Mouse (Mus musculus) thymus, postnatal 25 days (tissue): ENCODE results near the gene Rnf31.

ENCODE experiments used
- DNase-seq: peaks from one replicate; pipeline ENCODE4 v3.0.0; 2022

The Rnf31 gene

DNA sequence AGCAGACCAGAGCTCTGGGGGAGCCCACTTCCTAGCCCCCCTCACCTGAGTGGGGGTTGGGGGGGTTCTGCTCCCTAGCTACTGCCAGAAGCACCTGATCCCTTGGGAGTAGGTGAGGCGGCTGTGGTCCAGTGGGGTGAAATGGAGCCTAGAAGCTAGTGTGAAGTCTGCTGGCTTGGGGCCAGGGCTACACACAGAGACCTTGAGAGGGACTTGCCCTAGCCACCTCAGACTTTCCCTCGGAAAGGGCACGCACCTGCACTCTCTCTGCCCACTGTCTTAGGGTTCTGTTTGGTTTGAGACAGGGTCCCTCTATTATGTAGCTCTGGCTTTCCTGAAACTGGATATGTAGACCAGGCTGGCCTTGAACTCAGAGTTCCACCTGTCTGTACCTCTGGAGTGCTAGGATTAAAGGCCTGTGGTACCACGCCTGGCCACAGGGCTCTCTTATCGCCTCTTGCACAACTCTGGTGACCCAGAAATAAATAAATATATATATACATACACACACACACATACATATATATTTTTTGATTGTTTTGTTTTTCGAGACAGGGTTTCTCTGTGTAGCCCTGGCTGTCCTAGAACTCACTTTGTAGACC lies 12.7 kb upstream of the Rnf31 start:
- no peak for DNase-seq

- DNase-seq, result no peak
These were observed 11.7 kb upstream of the Rnf31 start for GRCm38 (mm10) chr14:55579511-55580496.

GRCm38 (mm10) chr14:55580731-55581130 lies 10.8 kb upstream of the Rnf31 start:
- no peak for DNase-seq

DNA sequence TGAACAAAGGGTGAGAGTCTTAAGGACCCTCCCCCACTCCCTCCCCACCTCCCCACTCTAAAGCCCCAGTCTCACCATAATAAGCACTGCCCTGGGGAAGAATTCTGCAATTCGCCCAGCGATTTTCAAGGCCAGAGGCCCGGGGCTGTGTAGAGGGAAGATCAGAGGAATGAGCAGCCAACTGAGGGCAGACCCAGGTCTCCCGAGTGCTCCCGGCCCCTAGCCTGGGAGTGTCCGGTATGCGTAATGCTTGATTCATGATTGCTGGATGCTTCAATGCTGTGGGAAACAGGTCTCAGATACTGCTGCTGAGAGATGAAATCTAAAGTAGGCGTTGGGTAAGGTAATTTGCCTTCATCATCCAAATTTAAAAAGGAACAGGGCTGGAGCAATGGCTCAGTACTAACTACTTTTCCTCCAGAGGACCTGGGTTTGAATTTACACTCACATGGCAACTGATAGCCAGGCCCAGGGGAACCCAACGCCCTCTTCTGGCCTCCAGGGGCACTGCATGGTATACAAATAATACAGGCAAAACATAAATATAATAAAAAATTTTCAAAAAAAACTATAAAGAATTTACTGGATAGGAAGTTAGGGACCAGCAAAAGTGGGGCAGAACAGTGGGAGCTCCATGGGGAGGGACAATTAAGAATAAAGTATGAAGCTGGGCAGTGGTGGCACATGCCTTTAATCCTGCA lies 9.4 kb upstream of the Rnf31 start:
- no peak for DNase-seq

DNA sequence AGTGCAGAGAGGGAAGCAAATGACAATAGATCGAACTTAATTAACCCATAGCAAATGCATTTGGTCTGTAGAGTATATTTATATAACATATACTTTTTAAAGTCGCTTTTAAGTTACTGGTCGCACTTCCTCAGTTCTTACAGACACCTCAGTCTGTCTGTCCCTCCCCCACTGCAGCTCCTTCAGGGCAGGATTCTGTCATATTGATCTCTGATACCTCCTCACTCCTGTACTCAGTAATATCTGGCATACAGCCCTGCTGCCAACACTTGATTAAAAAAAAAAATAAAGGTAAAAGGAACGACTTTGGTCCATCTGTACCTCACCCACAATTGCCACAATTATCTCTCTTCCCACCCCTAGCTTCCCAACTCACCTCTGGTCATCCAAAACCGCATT lies 7.2 kb upstream of the Rnf31 start:
- no peak for DNase-seq

DNA sequence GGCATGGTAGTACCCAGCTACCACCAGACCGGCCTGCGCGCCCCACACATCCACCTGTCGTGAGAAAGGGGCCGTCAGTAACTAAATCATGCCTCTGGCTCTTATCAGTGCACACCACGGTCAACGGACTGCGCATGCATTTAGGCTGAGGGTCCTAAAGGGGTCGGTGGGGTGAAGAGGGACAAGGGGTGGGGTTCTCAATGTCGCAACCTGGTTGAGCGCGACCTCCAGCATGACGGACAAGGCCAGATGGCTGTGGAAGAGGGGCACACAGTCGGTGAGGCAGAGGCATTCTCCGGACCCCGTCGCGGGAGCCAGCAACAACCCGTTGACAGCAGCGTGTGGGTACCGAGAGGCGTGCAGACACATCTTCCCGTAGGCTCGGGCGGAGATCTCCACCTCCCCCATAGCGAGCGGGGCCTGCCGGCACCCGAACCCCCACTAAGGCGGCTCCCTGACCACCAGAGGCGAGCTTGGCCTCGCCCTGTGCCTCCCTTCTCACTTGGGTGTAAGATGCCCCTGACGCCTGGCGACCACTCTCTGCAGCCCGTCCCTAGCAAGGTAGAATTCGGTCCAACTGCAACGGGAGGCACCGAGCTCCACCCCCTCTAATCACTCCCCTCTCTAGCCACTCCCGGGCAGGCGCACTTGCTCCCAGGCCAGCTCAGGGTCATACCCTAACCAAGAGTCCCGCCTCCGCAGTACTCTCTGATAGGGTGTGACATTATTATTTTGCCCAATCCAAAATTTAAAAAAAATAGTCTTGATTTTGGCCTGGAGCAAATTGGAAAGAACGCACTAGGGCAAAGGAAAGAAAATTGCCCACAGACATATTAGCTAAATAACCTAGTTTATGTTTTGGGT lies 6.6 kb upstream of the Rnf31 start, which contains the start of gene Emc9:
Emc9 (minus strand) TSS at position 601 of the 864 bp plus-strand sequence.
- peak; percentile 48 for DNase-seq

GRCm38 (mm10) chr14:55585566-55585960 lies 5.9 kb upstream of the Rnf31 start:
- DNase-seq, result peak; percentile 35

GRCm38 (mm10) chr14:55586149-55586548 lies 5.4 kb upstream of the Rnf31 start:
- DNase-seq, result no peak

DNA sequence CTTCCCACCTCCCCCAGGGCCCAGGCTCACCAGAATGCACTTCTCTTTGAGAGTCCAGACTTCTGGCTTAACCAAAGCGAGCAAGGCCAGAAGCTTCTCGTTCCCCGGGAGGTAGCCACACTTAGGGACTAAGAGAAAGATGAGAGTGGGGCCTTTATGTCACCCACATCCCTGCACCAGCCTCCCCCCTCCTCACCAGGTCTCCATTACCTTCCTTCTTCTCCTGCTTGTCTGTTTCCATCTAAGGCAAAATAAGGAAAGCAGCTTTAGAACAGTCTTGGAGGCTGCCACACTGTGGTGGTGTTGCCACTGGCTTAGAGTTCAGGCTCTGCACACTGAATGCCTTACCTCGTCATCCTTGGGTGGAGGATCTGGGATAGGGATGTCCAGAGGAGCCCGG lies 2.2 kb upstream of the Rnf31 start:
- DNase-seq, result no peak

DNA sequence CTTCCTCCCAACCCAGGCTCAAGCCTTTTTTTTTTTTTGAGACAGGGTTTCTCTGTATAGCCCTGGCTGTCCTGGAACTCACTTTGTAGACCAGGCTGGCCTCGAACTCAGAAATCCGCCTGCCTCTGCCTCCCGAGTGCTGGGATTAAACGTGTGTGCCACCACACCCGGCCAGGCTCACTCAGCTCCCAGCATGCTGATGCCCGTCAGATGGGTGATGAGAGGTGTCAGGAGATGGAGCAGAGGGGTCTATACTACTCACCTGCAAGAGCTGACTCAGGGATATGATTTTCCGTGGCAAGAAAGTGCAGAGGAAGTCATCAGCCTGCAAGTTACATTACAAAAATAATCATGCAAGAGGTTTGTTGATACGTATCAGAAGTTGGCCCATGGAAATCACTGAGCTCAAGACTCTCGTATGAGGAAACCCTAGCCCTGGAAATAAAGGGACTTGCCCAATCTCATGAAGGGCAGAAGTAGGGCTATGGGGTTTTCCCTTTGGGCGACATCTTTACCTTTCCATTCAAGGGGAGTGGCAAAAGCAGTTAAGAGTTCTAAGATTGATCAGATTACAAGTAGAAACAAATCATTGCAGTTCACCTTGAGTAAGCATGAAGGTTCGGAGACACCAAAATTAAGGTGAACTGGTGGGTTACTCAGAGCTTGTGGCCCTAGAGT lies 1.6 kb upstream of the Rnf31 start:
- DNase-seq, result no peak

- peak; percentile 73 for DNase-seq
These were observed 669 bp upstream of the Rnf31 start, which contains the start of gene Psme2 for GRCm38 (mm10) chr14:55590748-55591330. Gene Psme2, minus strand, starts transcription at chr14:55591113.

DNA sequence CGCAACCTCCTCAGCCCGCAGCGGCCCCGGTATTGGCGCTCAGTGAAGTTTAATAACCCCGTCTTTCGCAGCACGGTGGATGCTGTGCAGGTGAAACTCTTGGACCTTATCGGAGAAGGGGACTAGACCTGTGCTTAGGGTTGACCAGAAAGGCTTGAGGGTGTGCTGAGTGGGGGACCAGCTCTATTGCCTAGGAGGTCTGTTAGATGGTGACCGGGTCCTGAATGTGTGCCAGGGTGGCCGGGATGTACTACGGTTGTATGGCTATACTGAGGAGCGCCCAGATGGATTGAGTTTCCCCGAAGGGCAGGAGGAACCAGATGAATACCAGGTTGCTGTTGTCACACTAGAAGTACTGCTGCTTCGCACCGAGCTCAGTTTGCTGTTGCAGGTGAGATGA lies 718 bp downstream of the Rnf31 start:
- DNase-seq, result no peak

DNA sequence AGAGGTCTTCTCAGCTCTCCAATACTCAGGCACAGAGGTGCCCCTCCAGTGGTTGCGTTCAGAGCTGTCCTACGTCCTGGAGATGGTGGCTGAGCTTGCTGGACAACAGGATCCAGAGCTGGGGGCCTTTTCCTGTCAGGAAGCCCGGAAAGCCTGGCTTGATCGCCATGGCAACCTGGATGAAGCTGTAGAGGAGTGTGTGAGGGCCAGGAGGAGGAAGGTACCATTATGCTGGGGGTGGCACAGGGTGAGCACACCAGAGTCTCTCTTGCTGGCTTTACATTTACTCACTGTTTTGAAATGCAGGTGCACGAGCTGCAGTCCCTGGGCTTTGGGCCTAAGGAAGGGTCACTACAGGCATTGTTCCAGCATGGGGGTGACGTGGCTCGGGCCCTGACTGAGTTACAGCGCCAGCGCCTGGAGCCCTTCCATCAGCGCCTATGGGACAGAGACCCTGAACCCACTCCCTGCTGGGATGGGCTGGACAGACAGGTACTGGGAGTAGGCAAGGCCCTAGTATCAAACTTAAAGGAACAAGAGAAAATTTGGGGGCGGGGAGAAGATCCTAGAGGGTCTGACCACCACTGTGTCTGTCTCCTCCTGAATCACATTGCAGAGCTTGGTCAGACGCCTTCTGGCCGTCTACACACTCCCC lies 4.7 kb downstream of the Rnf31 start:
- no peak for DNase-seq

DNA sequence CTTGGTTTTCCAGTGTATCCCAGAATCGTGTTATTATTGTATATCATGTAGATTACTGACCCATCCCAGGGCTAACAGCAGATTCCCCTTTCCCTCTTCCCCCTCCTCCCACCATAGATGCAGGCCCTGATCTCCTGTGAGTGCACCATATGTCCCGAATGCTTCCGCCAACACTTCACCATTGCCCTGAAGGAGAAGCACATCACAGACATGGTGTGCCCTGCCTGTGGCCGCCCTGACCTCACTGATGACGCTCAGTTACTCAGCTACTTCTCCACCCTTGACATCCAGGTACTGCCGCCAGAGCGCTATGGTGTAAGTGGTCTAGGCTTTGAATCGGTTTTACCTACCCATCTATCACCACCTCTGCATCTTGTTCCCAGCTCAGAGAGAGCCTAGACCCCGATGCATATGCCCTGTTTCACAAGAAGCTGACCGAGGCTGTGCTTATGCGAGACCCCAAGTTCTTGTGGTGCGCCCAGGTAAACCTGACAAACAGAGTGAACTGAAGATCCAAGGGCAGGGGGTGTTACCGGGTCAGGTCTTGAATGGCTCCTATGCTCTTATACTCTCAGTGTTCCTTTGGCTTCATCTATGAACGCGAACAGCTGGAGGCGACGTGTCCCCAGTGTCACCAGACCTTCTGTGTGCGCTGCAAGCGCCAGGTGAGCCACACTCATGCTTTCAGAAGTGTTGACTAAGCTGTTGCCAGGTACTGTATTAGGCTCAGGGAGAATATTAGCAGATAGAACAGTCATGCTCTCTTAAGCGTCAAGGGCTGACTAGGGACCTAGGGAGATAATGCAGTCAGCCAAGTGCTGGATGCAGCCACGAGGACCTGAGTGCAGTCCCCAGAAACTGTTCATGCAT lies 7.2 kb downstream of the Rnf31 start:
- no peak for DNase-seq

- DNase-seq, result no peak
These were observed 11.7 kb downstream of the Rnf31 start, which contains the start of gene Irf9 for GRCm38 (mm10) chr14:55603271-55603632. Gene Irf9, plus strand, starts transcription at chr14:55603571.

DNA sequence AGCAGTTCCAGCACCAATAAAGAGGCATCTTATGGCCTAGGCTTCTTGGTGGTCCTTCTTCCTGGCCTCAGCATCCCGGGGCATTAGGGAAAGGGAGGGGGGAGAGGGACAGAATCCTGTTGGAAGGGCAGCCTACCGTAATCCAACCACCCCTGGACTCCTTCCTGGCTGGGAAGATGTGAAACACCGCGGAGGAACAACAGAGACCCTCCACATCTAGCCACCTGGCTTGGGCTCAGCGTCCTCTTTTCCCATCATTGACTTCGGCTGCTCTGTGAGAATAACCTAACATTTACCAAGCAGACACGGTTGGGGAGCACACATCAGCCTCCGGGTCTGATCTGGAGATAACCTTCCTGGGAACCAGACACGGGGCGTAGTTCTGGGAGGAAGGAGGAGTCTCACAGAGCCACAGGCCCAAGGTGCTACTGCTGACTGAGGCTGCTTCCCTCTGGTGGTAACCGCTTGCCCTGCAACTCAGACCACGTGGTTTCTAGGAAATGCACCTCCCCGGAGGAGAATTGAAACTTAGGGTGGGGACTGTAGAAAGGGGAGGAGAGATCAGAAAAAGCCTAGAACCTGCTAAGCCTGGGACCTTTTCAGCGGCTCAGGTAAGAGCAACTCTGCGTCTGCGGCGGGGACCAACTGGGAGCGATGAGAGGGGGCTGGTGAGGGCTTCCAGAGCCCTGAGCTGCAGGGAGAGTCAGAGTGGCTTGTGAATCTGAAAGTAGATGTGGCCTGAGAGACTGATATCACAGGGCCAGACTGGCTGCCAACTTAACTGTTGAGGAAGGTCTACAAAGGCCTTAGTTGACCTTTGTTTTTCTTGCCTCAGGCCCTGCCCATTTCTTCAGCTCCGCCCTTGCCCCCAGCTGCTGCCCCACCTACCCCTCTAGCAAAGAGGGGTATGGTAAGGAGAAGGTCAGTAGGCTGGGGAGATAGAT lies 12.4 kb downstream of the Rnf31 start:
- DNase-seq, result peak; percentile 97

GRCm38 (mm10) chr14:55604823-55605222 lies 13.3 kb downstream of the Rnf31 start:
- DNase-seq, result no peak

DNA sequence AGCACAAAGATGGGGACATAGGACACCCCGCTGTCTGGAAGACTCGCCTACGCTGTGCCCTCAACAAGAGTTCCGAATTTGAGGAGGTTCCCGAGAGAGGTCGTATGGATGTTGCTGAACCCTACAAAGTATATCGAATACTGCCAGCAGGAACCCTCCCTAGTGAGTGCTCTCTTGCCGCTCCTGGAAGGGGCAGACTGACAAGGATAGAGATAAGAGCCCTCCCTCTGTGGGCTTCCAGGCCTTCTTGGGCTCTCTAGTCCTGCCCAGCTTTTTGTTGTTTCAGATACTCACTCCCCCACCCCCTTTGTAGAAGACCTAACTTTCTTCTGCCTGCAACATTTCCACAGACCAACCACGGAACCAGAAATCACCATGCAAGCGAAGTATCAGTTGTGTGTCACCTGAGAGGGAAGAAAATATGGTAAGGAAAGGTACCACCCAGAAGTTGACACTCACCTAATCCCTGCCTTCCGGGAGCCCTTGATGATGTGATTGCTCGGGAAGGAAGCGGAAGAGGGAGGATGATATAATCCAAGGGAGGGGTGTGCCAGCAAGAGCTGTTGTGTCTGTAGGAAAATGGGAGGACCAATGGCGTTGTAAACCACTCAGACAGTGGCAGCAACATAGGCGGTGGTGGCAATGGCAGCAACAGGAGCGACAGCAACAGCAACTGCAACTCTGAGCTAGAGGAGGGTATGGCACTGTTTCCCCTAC lies 14.4 kb downstream of the Rnf31 start:
- no peak for DNase-seq
